Mouse (Mus musculus) retina, embryonic 14.5 days (tissue): ENCODE data around the gene Efna4.

Experiments used
- DNase-seq: peaks from one replicate; pipeline ENCODE4 v3.0.0-alpha.2; 2015; ENCODE audit warnings: low spot score

The Efna4 gene

DNA sequence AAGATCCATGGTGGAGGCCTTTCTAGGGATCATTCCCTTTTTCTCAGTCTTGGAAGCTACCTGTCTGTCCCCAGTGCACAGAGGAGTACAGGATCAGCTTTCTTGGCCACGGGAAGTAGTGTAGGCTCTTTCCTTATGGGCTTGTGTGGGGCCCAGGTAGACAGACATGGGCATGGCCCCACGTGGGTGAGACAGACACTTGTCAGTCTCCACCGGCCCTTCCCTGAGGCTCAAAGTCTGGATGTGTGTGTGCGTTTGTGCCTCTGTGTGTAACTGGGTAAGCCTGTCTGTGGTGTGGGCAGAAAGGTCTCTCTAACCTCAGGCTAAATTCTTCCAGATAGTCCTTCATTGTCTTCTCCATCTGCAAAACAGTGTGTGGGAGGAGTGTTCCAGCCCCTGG lies 32.7 kb downstream of the Efna4 start:
- no peak for DNase-seq

DNA sequence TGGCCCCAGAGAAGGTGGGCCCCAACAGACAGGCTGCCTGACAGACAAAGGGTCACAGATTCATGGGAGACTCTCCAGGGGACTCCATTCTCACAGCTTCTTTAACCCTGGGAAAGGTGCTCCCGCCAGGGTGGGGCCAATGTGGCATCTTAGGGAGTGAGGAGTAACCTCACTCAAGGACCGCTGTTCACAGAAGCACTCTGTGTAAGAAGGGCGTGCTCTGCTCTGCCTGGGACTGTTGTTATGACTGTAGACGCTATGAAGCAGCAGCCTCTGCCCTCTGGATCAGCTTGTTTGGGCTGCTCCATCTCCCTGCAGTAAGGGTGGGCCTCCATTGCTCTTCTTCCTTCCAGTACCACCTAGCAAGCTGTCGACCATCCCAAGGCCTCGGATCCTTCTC lies 33.4 kb downstream of the Efna4 start:
- no peak for DNase-seq

DNA sequence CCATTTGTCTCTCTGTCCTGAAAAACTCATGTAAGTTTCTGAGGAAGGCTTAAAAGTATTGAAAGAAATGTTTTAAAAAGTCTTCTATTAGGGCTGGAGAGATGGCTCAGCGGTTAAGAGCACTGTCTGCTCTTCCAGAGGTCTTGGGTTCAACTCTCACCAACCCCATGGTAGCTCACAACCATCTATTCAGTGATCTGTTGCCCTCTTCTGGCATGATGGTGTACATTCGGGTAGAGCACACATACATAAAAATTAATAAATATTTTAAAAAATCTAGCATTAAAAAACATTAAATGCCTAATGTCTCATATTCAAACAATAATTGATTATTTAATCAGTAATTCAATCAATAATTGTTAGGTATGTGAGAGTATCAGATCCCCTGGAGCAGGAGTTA lies 37.3 kb downstream of the Efna4 start:
- no peak for DNase-seq

DNA sequence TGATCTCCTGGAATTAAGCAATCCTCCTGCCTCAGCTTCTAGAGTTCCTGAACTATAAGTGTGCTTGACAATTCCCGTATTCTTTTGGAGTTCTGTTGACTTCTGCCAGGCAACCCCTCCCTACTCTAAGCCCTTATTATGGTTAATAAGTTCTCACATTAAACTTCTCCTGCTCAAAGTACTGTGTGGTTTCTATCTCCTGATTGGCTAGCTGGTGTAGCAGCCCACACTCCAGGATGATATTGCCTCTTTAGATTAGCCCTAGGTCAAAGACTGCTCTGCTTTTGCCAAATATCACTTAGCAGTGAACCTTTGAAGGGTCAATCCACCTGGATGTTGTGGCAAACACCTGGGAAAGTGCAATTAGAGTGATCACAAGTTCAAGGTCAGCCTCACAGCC lies 37.8 kb downstream of the Efna4 start:
- no peak for DNase-seq

DNA sequence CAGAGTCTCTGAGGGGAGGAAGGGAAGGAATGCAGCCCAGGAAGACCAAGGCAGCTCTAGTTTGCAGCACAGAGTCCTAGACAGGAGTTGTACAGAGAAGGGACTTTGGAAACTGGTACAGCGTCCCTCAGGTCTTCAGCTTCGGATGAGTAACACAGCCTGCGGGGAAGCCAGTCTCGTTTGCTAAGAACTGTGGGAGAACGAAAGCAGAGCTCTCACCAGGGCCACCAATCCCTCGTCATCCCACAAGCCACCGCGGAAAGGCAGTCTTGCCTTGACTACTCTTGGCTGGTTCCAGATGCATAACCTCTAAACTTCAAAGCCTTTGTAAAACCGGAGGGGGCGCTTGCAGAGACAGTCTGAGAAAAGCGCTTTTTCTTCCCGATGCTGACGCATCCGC lies 38.3 kb downstream of the Efna4 start:
- DNase-seq, result no peak

DNA sequence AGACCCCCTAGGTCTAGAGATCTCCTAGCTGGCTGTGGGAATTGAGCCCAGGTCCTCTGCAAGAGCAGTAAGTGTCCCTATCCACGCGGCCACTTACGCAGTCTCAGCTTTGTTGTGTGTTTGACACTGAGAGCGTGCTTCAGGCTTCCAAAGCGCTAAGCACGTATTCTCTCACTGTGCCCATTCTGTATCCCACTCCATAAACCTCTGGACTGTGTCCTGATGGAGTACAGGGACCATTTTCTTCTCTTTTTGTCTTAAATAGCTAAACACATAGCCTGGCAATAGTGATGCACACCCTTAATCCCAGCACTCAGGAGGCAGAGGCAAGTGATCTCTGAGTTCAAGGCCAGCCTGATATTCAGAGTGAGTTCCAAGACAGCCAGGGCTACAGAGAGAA lies 38.9 kb downstream of the Efna4 start:
- DNase-seq, result no peak

DNA sequence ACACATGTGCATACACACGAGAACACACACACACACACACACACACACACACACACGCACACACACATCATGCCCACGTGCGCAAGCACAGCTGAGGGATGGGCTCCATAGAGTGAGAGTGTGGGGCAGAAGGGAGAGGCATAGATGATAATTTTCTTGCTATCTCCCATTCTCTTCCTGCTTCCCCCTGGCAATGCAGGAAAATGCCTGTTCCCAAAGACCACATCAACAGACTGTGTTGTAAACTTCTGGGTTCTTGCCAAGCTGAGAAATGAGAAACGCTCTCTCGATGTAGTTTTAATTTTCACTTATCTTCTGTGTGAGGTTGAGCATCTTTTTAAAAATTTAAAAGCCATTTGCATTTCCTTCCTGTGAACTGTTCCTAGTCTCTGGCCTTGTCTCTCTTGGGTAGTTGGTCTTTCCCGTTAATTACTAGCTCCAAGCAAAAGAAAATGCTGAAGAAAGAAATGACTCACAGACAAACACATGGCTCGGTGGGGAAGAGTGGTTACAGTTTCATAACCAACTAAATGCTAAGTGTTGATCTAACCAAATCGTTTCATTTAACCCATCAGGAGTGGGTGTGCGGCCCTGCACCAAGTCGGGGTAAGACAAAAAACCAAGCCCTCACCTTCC lies 40.9 kb downstream of the Efna4 start:
- DNase-seq, result no peak

DNA sequence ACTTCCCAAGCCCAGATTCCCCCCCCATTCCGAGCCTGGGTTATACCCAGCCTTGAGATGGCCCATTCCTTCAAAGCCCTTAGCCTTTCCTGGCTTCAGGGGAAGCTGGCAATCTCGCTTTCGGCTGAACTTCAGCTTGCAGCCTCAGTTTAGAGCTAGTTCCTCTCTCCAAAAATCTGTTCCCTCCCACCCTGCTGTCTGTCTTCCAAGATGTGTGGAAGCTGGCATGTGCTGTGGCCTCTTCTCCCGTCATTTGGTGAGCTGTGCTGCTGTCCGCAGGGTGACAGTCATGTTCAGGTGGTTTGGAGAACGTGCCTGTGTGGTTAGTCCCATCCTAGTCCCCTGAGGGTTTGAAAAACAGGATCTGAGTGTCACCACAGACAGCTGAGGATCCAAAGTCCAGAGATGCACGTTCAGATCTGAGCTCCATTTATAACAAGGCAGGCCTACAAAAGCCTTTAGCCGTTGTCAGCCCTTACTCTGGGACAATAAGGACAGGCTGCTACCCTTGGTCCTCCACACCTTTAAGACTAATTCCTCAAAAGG lies 42.1 kb downstream of the Efna4 start:
- DNase-seq, result no peak

DNA sequence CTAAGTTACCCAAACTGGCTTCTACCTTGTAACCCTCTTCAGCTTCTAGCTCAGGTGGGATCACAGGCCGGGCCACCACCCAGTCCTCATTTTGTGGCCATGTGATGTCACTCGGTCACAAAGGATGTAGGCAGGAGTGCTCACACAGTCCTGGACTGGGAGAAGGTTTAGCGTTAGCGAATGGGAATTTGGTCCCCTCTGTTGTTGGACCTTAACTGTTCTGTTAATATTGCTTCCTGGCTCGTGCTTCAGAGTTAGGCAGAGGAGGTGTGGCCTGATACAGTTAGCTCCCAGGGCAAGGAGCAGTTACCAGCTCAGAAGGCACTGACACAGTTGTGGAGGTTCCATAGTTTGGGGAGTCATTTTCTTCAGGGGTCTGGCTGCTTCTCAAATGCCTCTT lies 43.6 kb downstream of the Efna4 start:
- DNase-seq, result no peak

DNA sequence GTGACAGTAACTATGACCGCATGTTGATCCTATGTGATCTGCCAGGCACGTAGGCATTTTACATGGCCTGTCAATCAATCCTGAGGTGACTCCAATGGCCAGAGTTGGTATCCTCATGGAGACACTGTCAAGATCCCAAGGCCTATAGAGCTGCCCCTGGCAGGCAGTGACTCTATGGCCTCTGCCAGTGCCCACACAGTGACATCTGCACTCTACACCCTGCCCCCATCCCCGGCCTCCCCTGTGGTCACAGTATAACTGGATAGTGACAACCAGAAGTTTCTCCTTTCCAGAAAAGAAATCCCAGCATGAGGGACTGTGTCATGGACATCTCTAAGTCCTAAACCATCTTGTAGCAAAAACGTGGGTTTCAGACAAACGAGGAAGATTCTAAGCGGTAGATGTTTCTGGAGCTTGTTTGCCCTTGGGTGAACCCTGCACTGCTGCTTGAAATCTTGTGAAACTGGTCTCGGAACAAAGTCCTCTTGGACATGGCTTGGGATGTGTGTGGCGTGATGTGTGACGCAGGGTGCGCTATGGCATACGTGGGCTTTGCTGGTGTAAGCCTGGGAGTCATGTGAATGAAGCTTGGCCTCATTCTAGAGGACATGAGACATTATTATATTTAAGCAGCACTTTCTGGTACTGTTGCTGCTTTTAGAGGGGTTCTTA lies 44.4 kb downstream of the Efna4 start:
- no peak for DNase-seq

DNA sequence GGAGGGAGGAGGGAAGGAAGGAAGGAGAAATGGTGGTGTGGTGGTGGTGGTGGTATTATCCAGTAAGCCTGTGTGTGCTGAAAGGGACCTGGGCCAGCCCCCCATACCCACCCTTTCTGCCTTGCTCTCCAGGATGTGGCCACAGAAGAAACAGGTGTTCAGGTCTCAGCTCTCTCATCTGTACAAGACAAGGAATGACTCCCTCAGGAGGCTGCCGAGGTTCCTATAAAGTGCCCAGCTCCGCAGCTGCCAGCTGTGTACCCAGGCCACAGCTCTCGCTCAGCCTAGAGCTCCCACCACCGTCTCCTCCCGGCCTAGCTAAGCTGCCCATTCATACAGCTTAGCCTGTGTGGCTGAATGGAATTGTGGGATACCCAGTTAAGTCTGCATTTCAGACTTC lies 45.5 kb downstream of the Efna4 start:
- no peak for DNase-seq

DNA sequence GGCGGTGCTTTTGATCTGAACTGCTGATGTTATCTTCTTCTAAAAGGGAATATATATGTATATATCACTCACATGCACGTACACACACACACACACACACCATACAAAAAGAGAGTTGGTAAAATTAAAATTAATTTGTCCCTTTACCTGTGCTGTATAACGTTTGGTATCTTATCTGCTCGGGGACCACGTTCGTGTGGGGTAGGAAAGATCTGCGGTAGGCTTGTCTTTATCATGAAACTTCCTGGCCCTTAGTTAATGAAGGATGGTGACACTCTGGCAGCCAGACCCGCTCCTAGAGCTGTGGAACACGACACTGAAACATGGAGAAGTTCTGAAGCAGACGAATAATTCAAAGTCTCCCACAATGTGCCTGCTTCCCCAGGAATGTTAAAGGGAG lies 46.0 kb downstream of the Efna4 start:
- no peak for DNase-seq

DNA sequence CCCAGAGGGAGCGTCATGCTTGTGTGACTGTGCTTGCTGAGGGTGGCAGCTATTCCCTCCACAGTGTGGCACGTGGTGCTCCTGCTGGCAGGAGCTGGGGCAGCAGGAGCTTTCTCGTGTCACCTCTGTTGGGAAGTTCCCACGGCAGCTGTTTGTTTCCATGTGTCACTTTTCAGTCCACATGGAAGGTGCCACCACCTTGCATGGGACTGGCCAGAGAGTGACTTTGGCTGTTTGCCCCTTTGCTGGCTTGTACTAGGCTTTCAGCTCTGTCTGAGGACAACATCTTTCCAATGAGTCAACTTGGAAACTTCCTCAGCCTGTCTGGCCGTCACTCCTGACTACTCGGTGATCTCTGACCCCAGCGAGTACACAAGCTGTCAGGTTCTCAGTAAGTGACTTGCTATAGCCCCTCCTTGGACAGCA lies 49.3 kb downstream of the Efna4 start:
- no peak for DNase-seq

DNA sequence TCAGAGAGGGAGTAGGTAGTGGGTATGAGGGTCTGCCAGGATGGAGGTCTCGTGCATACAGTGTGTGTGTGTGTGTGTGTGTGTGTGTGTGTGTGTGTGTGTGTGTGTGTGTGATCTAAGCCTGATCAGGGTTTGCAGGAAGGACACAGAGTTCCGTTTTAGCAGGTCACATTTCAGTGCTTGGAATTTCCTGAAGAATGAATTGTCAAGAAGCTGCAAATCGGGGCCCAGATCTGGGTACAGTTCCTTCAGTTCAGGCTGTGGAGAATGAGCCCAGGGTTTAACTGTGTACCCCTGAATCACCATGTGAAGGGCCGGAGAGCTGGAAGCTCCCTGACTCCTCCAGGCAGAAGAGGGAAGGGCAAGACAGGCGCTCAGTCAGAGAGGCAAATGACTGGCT lies 50.5 kb downstream of the Efna4 start:
- no peak for DNase-seq

DNA sequence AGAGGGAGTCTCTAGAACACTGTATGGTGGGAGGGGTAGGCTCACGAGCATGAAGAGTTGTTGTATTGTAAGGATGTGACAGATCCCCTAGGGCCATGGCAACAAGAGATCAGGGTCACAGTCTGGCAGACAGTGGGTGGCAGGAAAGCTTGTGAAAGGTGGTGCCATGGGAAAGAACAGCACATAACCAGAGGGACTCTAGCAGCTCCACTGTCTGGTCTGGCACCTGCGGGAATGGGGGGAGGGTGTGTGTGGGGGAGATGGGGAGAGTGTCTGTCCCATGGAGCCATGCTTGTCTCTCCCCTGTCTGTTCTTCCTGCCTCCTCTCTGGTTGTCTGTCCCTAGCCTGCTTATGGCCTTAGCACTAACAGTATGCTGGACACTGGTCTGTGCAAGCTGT lies 52.3 kb downstream of the Efna4 start:
- no peak for DNase-seq

DNA sequence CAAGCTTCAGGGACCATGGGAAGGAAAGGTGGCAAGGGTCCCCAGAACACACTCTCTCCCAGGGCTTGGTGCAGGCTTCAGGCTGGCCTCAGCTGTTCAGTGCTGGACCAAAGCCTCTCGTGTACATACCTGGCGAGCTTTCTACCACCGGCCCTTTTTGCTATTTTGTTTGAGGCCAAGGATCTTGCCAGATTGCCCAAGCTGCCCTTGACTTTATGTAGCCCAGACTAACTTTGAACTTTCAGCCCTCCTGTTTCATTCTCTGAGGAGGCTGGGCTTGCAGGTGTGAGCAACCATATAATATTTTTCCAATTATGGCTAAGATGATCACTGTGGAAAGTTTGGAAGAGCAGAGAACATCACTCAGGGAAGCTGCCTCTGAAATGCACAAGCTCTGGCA lies 53.6 kb downstream of the Efna4 start:
- no peak for DNase-seq
